Comparison of ENCODE assay signal across 10 mouse cellular contexts in genomic region chr10:44599964-44600334, GRCm38 (mm10).
DNase-seq lines count a peak whose midpoint lies in the region; ATAC-seq and TF ChIP-seq lines count a peak whose summit lies in the region.
"Had no signal": no experiment of that assay in that cellular context is flagged by ENCODE, and none has a peak within 500 bp of the region (broad histone marks: within the 10 kb centered on the region; RNA-seq: fewer than 3 reads in every experiment).

No protein-coding gene starts in this region.

- no peak for TF ChIP-seq POLR2A in CH12.LX (IDR thresholded peaks at IDR 0.05; ENCODE audit: low read depth, low read length)

- no peaks in the 10 kb centered on the region for H3K9me3 ChIP-seq in forebrain, embryonic 13.5 days (replicated peaks)
- H3K9me3 ChIP-seq in forebrain, embryonic 11.5 days (ENCODE audit: control insufficient read depth, low read length) = no peaks in the 10 kb centered on the region
- H3K9me3 ChIP-seq in CH12.LX (replicated peaks; ENCODE audit: low read length) = no peaks in the 10 kb centered on the region
- no peaks in the 10 kb centered on the region for H3K9me3 ChIP-seq in embryonic facial prominence, embryonic 14.5 days (ENCODE audit: control insufficient read depth, low read length)
- H3K9me3 ChIP-seq: megakaryocyte, embryonic 14.5 days had no signal

- no peaks in the 10 kb centered on the region for H3K36me3 ChIP-seq in forebrain, embryonic 13.5 days (ENCODE audit: poor library complexity, severe bottlenecking)
- H3K36me3 ChIP-seq in forebrain, embryonic 11.5 days (ENCODE audit: control insufficient read depth, insufficient read depth, low read length) = no peaks in the 10 kb centered on the region
- H3K36me3 ChIP-seq in CH12.LX (replicated peaks in 1 of 2; ENCODE audit: control insufficient read depth in 1 of 2, insufficient read depth in 1 of 2, low read length in 1 of 2) = no peaks in the 10 kb centered on the region
- H3K36me3 ChIP-seq in embryonic facial prominence, embryonic 14.5 days (ENCODE audit: control insufficient read depth, insufficient read depth, low read length) = no peaks in the 10 kb centered on the region

- peaks cover 7% of the 10 kb centered on the region; the same call in 1 of the 2 replicates for H3K4me1 ChIP-seq in forebrain, embryonic 13.5 days
- H3K4me1 ChIP-seq in forebrain, embryonic 11.5 days (replicated peaks; ENCODE audit: control insufficient read depth, insufficient read depth, low read length) = no peaks in the 10 kb centered on the region
- H3K4me1 ChIP-seq in CH12.LX (ENCODE audit: control insufficient read depth in 1 of 2, insufficient read depth in 2 of 2) = peaks cover 12 to 79% of the 10 kb centered on the region in 2 experiments
- peaks cover 9% of the 10 kb centered on the region; the same call in 1 of the 2 replicates for H3K4me1 ChIP-seq in embryonic facial prominence, embryonic 14.5 days (ENCODE audit: control insufficient read depth, insufficient read depth, low read length)

- ATAC-seq in forebrain, embryonic 13.5 days = peak; percentile 77
- ATAC-seq in forebrain, embryonic 11.5 days (replicated peaks; ENCODE audit: low FRiP score) = no peak
- peak; percentile 63; the same call in 1 of the 2 replicates for ATAC-seq in embryonic facial prominence, embryonic 14.5 days (ENCODE audit: low read depth)

- H3K4me2 ChIP-seq in forebrain, embryonic 13.5 days = no peak overlapping the region
- H3K4me2 ChIP-seq in forebrain, embryonic 11.5 days (ENCODE audit: low read depth, low read length, severe bottlenecking) = no peak overlapping the region
- peak overlapping the region; percentile 82 for H3K4me2 ChIP-seq in CH12.LX (ENCODE audit: insufficient read depth, low read depth, poor library complexity, severe bottlenecking)
- peak overlapping the region; percentile 33; the same call in 1 of the 2 replicates for H3K4me2 ChIP-seq in embryonic facial prominence, embryonic 14.5 days (ENCODE audit: low read depth, low read length)

- no peaks in the 10 kb centered on the region for H3K27me3 ChIP-seq in forebrain, embryonic 13.5 days
- no peaks in the 10 kb centered on the region for H3K27me3 ChIP-seq in forebrain, embryonic 11.5 days (ENCODE audit: control insufficient read depth, insufficient read depth, low read length)
- no peaks in the 10 kb centered on the region for H3K27me3 ChIP-seq in CH12.LX (replicated peaks)
- no peaks in the 10 kb centered on the region for H3K27me3 ChIP-seq in embryonic facial prominence, embryonic 14.5 days (replicated peaks; ENCODE audit: control insufficient read depth, insufficient read depth, low read length)

- TF ChIP-seq RAD21 in CH12.LX (IDR thresholded peaks at IDR 0.05; ENCODE audit: low read depth, low read length) = no peak

- H3K4me3 ChIP-seq in forebrain, embryonic 13.5 days = no peak overlapping the region
- no peak overlapping the region for H3K4me3 ChIP-seq in forebrain, embryonic 11.5 days (ENCODE audit: low read depth, low read length)
- no peak overlapping the region for H3K4me3 ChIP-seq in CH12.LX (replicated peaks in 1 of 3; ENCODE audit: low read depth in 2 of 3, low read length in 2 of 3, poor library complexity in 1 of 3)
- H3K4me3 ChIP-seq in embryonic facial prominence, embryonic 14.5 days (ENCODE audit: low read depth, low read length) = no peak overlapping the region
- H3K4me3 ChIP-seq: megakaryocyte, embryonic 14.5 days had no signal

- no peak; the same call in 1 of the 2 replicates for TF ChIP-seq EP300 in CH12.LX (IDR thresholded peaks at IDR 0.05; ENCODE audit: low read length)

- in situ Hi-C loops in CH12.LX (cut with MboI; ENCODE audit: low pct_ligation_motif_present, low pct_unique_long_range_greater_than_20kb, low sequenced_read_pairs) = no loop called here

- H3K27ac ChIP-seq in forebrain, embryonic 13.5 days = no peak overlapping the region
- H3K27ac ChIP-seq in forebrain, embryonic 11.5 days (ENCODE audit: low read depth, low read length) = no peak overlapping the region
- no peak overlapping the region for H3K27ac ChIP-seq in CH12.LX (ENCODE audit: insufficient read depth, low read depth)
- no peak overlapping the region for H3K27ac ChIP-seq in embryonic facial prominence, embryonic 14.5 days (replicated peaks; ENCODE audit: low read depth, low read length)

- WGBS in forebrain, embryonic 13.5 days = 57% methylated on average over 4 of the region's 4 CpGs
- WGBS in forebrain, embryonic 11.5 days = 59% methylated on average over 4 of the region's 4 CpGs
- WGBS in embryonic facial prominence, embryonic 14.5 days = 15% methylated on average over 4 of the region's 4 CpGs

- H3K9ac ChIP-seq in forebrain, embryonic 13.5 days = no peak overlapping the region
- no peak overlapping the region for H3K9ac ChIP-seq in forebrain, embryonic 11.5 days (ENCODE audit: low read length)
- H3K9ac ChIP-seq in CH12.LX (ENCODE audit: insufficient read depth, low read depth) = no peak overlapping the region
- no peak overlapping the region for H3K9ac ChIP-seq in embryonic facial prominence, embryonic 14.5 days (ENCODE audit: low read depth, low read length)

- intact Hi-C loops in gastrocnemius, postnatal 14 days (cut with DNase I; ENCODE audit: low total_unique reads) = no loop called here

- H3K79me2 ChIP-seq in CH12.LX (replicated peaks; ENCODE audit: control insufficient read depth, extremely low read depth, insufficient read depth, poor library complexity, severe bottlenecking) = no peaks in the 10 kb centered on the region

- no peak for DNase-seq in forebrain, embryonic 11.5 days (ENCODE audit: low spot score)
- no peak for DNase-seq in CH12.LX (ENCODE audit: extremely low read depth)
- DNase-seq in embryonic facial prominence, embryonic 14.5 days (ENCODE audit: low spot score) = peak; percentile 83
- DNase-seq in layer of hippocampus, postnatal 36 days = peak; percentile 44 to 46
- no peak for DNase-seq in gastrocnemius, postnatal 14 days
- no peak for DNase-seq in B cell, adult 2 months
- DNase-seq in ovary, postnatal 10 days (ENCODE audit: low spot score) = no peak
- DNase-seq: spleen, adult 18-20 months had no signal

- dilution Hi-C loops in CH12.LX (cut with MboI; ENCODE audit: extremely low pct_ligation_motif_present, extremely low pct_unique_long_range_greater_than_20kb, low sequenced_read_pairs) = no loop called here

- no peak for TF ChIP-seq CTCF in CH12.LX (conservative IDR thresholded peaks at IDR 0.05 in 1 of 2, IDR thresholded peaks at IDR 0.05 in 1 of 2; ENCODE audit: low read depth in 2 of 2, low read length in 2 of 2)

TF ChIP-seq in CH12.LX, 34 proteins besides CTCF, POLR2A, EP300 and RAD21:
- no peak for TF ChIP-seq IRF4 (IDR thresholded peaks at IDR 0.05; ENCODE audit: low read depth, low read length)
- TF ChIP-seq PAX5 (IDR thresholded peaks at IDR 0.05; ENCODE audit: low read length) = no peak
- TF ChIP-seq BHLHE40 (IDR thresholded peaks at IDR 0.05; ENCODE audit: low read depth, low read length) = no peak
- no peak for TF ChIP-seq RCOR1 (conservative IDR thresholded peaks at IDR 0.05; ENCODE audit: low read depth, low read length)
- no peak for TF ChIP-seq E2F4 (IDR thresholded peaks at IDR 0.05; ENCODE audit: insufficient replicate concordance, low read depth, low read length)
- TF ChIP-seq KAT2A (IDR thresholded peaks at IDR 0.05; ENCODE audit: insufficient replicate concordance, low read length) = no peak
- no peak for TF ChIP-seq POLR2AphosphoS2 (IDR thresholded peaks at IDR 0.05; ENCODE audit: low read depth, low read length)
- no peak for TF ChIP-seq JUND (conservative IDR thresholded peaks at IDR 0.05; ENCODE audit: low read depth, low read length)
- no peak; the same call in 1 of the 2 replicates for TF ChIP-seq ETS1 (conservative IDR thresholded peaks at IDR 0.05; ENCODE audit: low read depth, low read length)
- no peak for TF ChIP-seq CHD1 (IDR thresholded peaks at IDR 0.05; ENCODE audit: low read depth, low read length)
- TF ChIP-seq TBP (conservative IDR thresholded peaks at IDR 0.05; ENCODE audit: low read depth, low read length) = no peak
- no peak for TF ChIP-seq MXI1 (IDR thresholded peaks at IDR 0.05; ENCODE audit: low read depth, low read length)

Comparison
In these comparisons a context has a peak if more than half of its experiments do, and no peak if none do; other contexts are left out.
1. H3K4me2 ChIP-seq: peak in CH12.LX (single experiment) and embryonic facial prominence, embryonic 14.5 days (single experiment); none in forebrain, embryonic 13.5 days (single experiment) and forebrain, embryonic 11.5 days (single experiment).
2. DNase-seq: peak in embryonic facial prominence, embryonic 14.5 days (single experiment) and layer of hippocampus, postnatal 36 days (2 of 2); none in forebrain, embryonic 11.5 days (single experiment), CH12.LX (single experiment), gastrocnemius, postnatal 14 days (single experiment), B cell, adult 2 months (0 of 2) and ovary, postnatal 10 days (single experiment).